In the genomic region with DNA sequence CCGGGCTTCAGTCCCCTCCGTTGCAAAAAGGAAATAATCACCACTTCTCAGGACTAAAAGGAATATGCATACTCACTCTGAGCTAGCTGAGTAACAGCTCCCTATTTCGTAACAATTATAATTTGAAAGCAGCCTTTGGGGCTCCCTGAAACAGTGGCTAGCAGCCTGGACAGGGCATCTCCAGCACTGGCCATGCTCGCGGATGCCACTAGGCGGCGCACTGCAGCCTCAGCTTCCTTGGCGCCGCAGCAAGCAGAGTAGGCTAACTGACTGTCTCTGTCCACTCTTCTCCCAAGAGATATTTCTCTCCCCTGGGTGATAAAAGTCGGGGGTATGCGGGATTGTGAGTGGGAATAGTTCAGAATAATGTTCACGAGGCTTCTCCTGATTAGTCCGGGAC, we compare ENCODE assay signal across 8 mouse cellular contexts. TPM values are rescaled to one million over a fixed set of nuclear protein-coding genes. Genes with fewer than 3 reads are reported as not detected.
DNase-seq lines count a peak whose midpoint lies in the region; ATAC-seq and TF ChIP-seq lines count a peak whose summit lies in the region.

No protein-coding gene starts in this region.

- H3K4me3 ChIP-seq in heart, embryonic 11.5 days (ENCODE audit: low read depth, low read length): no peak overlapping the region
- no peak overlapping the region for H3K4me3 ChIP-seq in bone marrow macrophage, adult 2 months (ENCODE audit: insufficient read depth, low read length)

- peak; percentile 87 for TF ChIP-seq CTCF in bone marrow macrophage, adult 2 months (IDR thresholded peaks at IDR 0.05; ENCODE audit: low read depth, low read length)

- H3K27me3 ChIP-seq in heart, embryonic 11.5 days (ENCODE audit: control insufficient read depth, insufficient read depth, low read length): no peaks in the 10 kb centered on the region; the same call in 1 of the 2 replicates

- H3K36me3 ChIP-seq in heart, embryonic 11.5 days (ENCODE audit: control insufficient read depth, insufficient read depth, low read length): no peaks in the 10 kb centered on the region

- DNase-seq in heart, adult 11 months: peak; percentile 96
- DNase-seq in CD4-positive, CD25-positive, alpha-beta regulatory T cell, adult 2 months (ENCODE audit: low read depth, low spot score): peak; percentile 70
- DNase-seq in forelimb bud, embryonic 11.5 days (ENCODE audit: low read depth, low spot score): peak; percentile 67
- DNase-seq in kidney, postnatal 25 days: peak; percentile 78 to 89
- peak; percentile 64 for DNase-seq in lung, postnatal 25 days (ENCODE audit: low spot score)
- DNase-seq in spleen, postnatal 36 days (ENCODE audit: low spot score in 2 of 2): peak; percentile 9 to 23

- H3K4me1 ChIP-seq in heart, embryonic 11.5 days (ENCODE audit: control insufficient read depth, insufficient read depth, low read length): peaks cover 5% of the 10 kb centered on the region; the same call in 1 of the 2 replicates
- peaks cover 5% of the 10 kb centered on the region for H3K4me1 ChIP-seq in bone marrow macrophage, adult 2 months (ENCODE audit: control insufficient read depth, insufficient read depth, low read length)

- H3K27ac ChIP-seq in heart, embryonic 11.5 days (ENCODE audit: low read depth, low read length): no peak overlapping the region
- no peak overlapping the region for H3K27ac ChIP-seq in bone marrow macrophage, adult 2 months (ENCODE audit: insufficient read depth, low read depth, low read length)

- no peak overlapping the region for H3K9ac ChIP-seq in heart, embryonic 11.5 days (ENCODE audit: low read depth, low read length)

- no peaks in the 10 kb centered on the region for H3K9me3 ChIP-seq in heart, embryonic 11.5 days (replicated peaks; ENCODE audit: control insufficient read depth, low read length)

- no peak for TF ChIP-seq POLR2A in bone marrow macrophage, adult 2 months (IDR thresholded peaks at IDR 0.05; ENCODE audit: borderline replicate concordance, low read depth, low read length)

- H3K4me2 ChIP-seq in heart, embryonic 11.5 days: no peak overlapping the region

- no peak for ATAC-seq in heart, embryonic 11.5 days (replicated peaks; ENCODE audit: insufficient number of reproducible peaks, low FRiP score, low TSS enrichment)

- WGBS in heart, embryonic 11.5 days (ENCODE audit: insufficient replicate concordance): 3% methylated on average over 13 of the region's 13 CpGs

RNA-seq across cellular contexts. Expression of a gene that starts 3.6 kb away (rescaled TPM):
- 15.0 and 15.6 TPM in 2 replicates for polyA plus RNA-seq in heart, embryonic 11.5 days (2014; fragmentation: Nextera tagmentation; extraction: Ambion mirVana)
- polyA plus RNA-seq in bone marrow macrophage, adult 2 months (2012; ENCODE audit: insufficient read depth, insufficient read length, missing spikeins): 0.91 and 1.1 TPM in 2 replicates

Comparison
In these comparisons a context has a peak if more than half of its experiments do, and no peak if none do; other contexts are left out.
1. DNase-seq: peak in every context shown above with its lines; median percentile 96 in heart, adult 11 months; 84 in kidney, postnatal 25 days; 70 in CD4-positive, CD25-positive, alpha-beta regulatory T cell, adult 2 months; 67 in forelimb bud, embryonic 11.5 days; 64 in lung, postnatal 25 days; 16 in spleen, postnatal 36 days.